Mouse (Mus musculus) lung, postnatal 0 days (tissue): Measurements from ENCODE around the gene Hoxb6.

Experiments
- CTCF ChIP-seq: IDR thresholded peaks from 2 replicates; pipeline ENCODE4 v1.5.1; 2016; ENCODE audit warnings: antibody characterized with exemption, mild to moderate bottlenecking
- EP300 ChIP-seq: IDR thresholded peaks from 2 replicates; pipeline ENCODE4 v1.6.1; 2016; ENCODE audit warnings: antibody characterized with exemption, mild to moderate bottlenecking, control low read depth

GRCm38 (mm10) chr11:96318368-96319070, 26.2 kb downstream of the Hoxb6 start:
- no peak for TF ChIP-seq CTCF
- no peak for TF ChIP-seq EP300
